Mouse (Mus musculus) forebrain, embryonic 14.5 days (tissue): ENCODE data around the gene Yipf1. TPM values are rescaled to one million over a fixed set of nuclear protein-coding genes. Genes with fewer than 3 reads are reported as not detected.

Experiments used
- ATAC-seq: fragments of 200-750 bp; cut with Nextera tagmentation; 2 replicates; pipeline ENCODE4 v1.8.0; 2017; ENCODE audit warnings: mild to moderate bottlenecking, moderate library complexity
- DNase-seq: peaks from one replicate; pipeline ENCODE4 v3.0.0-alpha.2; 2015; ENCODE audit warnings: low spot score
- H3K27ac ChIP-seq: fragments of 300-500 bp; sonication (generic); 2 replicates; pipeline ENCODE4 v1.5.1; 2014; ENCODE audit warnings: low read depth, mild to moderate bottlenecking, control low read depth, low read length, moderate library complexity
- H3K27me3 ChIP-seq: fragments of 300-500 bp; sonication (generic); replicated peaks from 2 replicates; pipeline ENCODE4 v1.6.1; 2014; ENCODE audit warnings: low read length, control low read depth, mixed read lengths; ENCODE audit not compliant: control insufficient read depth, insufficient read depth
- H3K36me3 ChIP-seq: fragments of 300-500 bp; sonication (generic); 2 replicates; pipeline ENCODE4 v1.6.1; 2014; ENCODE audit warnings: low read length, control low read depth; ENCODE audit not compliant: control insufficient read depth, insufficient read depth
- H3K4me1 ChIP-seq: fragments of 300-500 bp; sonication (generic); 2 replicates; pipeline ENCODE4 v1.6.1; 2014; ENCODE audit warnings: antibody characterized with exemption, low read length, control low read depth; ENCODE audit not compliant: control insufficient read depth, insufficient read depth
- H3K4me2 ChIP-seq: fragments of 300-500 bp; sonication (generic); 2 replicates; pipeline ENCODE4 v1.6.1; 2014; ENCODE audit warnings: mild to moderate bottlenecking, control low read depth, low read length
- H3K4me3 ChIP-seq: fragments of 300-500 bp; sonication (generic); 2 replicates; pipeline ENCODE4 v1.5.1; 2014; ENCODE audit warnings: low read depth, low read length, control low read depth
- H3K9ac ChIP-seq: fragments of 300-500 bp; sonication (generic); 2 replicates; pipeline ENCODE4 v1.6.1; 2014; ENCODE audit warnings: mild to moderate bottlenecking, low read length, control low read depth, moderate library complexity
- H3K9me3 ChIP-seq: fragments of 300-500 bp; sonication (generic); replicated peaks from 2 replicates; pipeline ENCODE4 v1.6.1; 2016; ENCODE audit warnings: low read length, control low read depth, mixed read lengths; ENCODE audit not compliant: control insufficient read depth
- WGBS: fragments of 180-500 bp; shearing (Covaris S2); extraction: QIAGEN DNeasy Blood & Tissue Kit; methylation state at CpG from one replicate; pipeline ENCODE4 v1.1.7; 2014; 5-methylcytosine and 5-hydroxymethylcytosine counted together
- polyA plus RNA-seq: library from polyadenylated mRNA; unstranded; fragments of >200 nt; fragmentation: Nextera tagmentation; extraction: Ambion mirVana; gene quantifications from 2 replicates; pipeline ENCODE4 v1.2.1, GENCODE M21; 2014

Gene Yipf1
- polyA plus RNA-seq, 1 experiment from 2014 or later = 66.4 TPM

- Histone ChIP-seq H3K4me2 (no peak overlapping the region), H3K27me3 (no peaks in the 10 kb centered on the region), H3K36me3 (no peaks in the 10 kb centered on the region), H3K9ac (no peak overlapping the region), H3K4me1 (no peaks in the 10 kb centered on the region), H3K9me3 (no peaks in the 10 kb centered on the region), H3K27ac (no peak overlapping the region), H3K4me3 (no peak overlapping the region)
- 89% methylated on average over 7 of the region's 7 CpGs for WGBS
- peak; percentile 51 for DNase-seq
- ATAC-seq = no peak
Measured at GRCm38 (mm10) chr4:107291611-107292272, 22.4 kb upstream of the Yipf1 start.

- Histone ChIP-seq H3K9ac (no peak overlapping the region), H3K4me2 (no peak overlapping the region), H3K9me3 (no peaks in the 10 kb centered on the region), H3K4me3 (no peak overlapping the region), H3K27me3 (no peaks in the 10 kb centered on the region), H3K4me1 (no peaks in the 10 kb centered on the region), H3K36me3 (no peaks in the 10 kb centered on the region), H3K27ac (no peak overlapping the region)
- 66% methylated on average over 4 of the region's 4 CpGs for WGBS
- ATAC-seq (no peak), DNase-seq (no peak)
Measured at GRCm38 (mm10) chr4:107292273-107292662, 21.9 kb upstream of the Yipf1 start.

- Histone ChIP-seq H3K27ac (no peak overlapping the region), H3K9me3 (no peaks in the 10 kb centered on the region), H3K4me3 (no peak overlapping the region), H3K4me1 (no peaks in the 10 kb centered on the region), H3K27me3 (no peaks in the 10 kb centered on the region), H3K36me3 (no peaks in the 10 kb centered on the region), H3K9ac (no peak overlapping the region), H3K4me2 (no peak overlapping the region)
- ATAC-seq (no peak), DNase-seq (no peak)
- WGBS = 83% methylated on average over 8 of the region's 8 CpGs
Measured at GRCm38 (mm10) chr4:107298071-107298606, 16.0 kb upstream of the Yipf1 start.

GRCm38 (mm10) chr4:107299779-107300340 lies 14.3 kb upstream of the Yipf1 start:
- H3K4me1 ChIP-seq = no peaks in the 10 kb centered on the region
- DNase-seq (no peak), ATAC-seq (no peak)
- H3K27me3 ChIP-seq = no peaks in the 10 kb centered on the region
- no peak overlapping the region for H3K4me3 ChIP-seq
- H3K9me3 ChIP-seq = no peaks in the 10 kb centered on the region
- no peak overlapping the region for H3K9ac ChIP-seq
- H3K27ac ChIP-seq = no peak overlapping the region
- H3K36me3 ChIP-seq = no peaks in the 10 kb centered on the region
- WGBS = 88% methylated on average over 7 of the region's 7 CpGs
- H3K4me2 ChIP-seq = no peak overlapping the region

DNA sequence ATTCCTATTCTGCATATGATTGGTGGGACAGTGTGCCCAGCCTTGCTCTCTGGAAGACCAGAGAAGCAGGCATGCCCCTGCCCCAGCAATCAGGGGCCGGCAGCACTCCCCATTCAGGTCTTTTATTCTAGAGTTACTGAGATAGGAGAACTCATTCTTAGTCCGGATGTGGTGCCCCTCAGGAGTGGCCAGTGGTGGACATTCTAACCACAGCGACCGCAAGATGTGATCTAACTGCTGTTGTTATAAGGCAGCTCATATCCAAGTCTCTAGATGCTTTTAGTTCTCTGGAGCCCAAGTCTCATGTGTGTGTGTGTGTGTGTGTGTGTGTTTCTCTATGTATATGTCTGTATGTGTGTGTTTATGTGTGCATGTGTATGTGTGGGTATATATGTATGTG lies 13.8 kb upstream of the Yipf1 start:
- no peak for ATAC-seq

DNA sequence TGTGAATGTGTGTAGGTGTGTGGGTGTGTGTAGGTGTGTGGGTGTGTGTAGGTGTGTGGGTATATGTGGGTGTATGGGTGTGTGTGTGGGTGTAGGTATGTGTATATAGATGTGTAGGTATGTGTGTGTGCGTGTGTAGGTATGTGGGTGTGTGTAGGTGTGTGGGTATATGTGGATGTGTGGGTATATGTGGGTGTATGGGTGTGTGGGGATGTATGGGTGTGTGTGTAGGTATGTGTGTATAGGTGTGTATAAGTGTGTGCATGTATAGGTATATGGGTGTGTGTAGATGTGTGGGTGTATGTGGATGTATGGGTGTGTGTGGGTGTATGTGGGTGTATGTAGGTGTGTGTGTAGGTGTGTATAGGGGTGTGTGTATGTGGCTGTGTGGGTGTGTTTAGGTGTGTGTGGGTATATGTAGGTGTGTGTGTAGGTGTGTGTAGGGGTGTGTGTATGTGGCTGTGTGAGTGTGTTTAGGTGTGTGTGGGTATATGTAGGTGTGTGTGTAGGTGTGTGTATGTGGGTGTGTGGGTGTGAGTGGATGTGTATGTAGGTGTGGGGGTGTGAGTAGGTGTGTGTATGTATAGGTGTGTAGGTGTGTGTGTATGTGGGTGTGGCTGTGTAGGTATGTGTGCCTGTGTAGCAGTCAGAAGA lies 13.1 kb upstream of the Yipf1 start:
- Histone ChIP-seq H3K27ac (no peak overlapping the region), H3K4me2 (no peak overlapping the region), H3K36me3 (no peaks in the 10 kb centered on the region), H3K4me1 (no peaks in the 10 kb centered on the region), H3K4me3 (no peak overlapping the region), H3K27me3 (no peaks in the 10 kb centered on the region), H3K9ac (no peak overlapping the region), H3K9me3 (no peaks in the 10 kb centered on the region)
- ATAC-seq (no peak), DNase-seq (no peak)
- WGBS = 100% methylated on average over 1 of the region's 1 CpGs

More for the DNA sequence above, 13.8 kb upstream of the Yipf1 start:
- no peaks in the 10 kb centered on the region for H3K36me3 ChIP-seq
- H3K9me3 ChIP-seq = no peaks in the 10 kb centered on the region
- no peak for DNase-seq
- no peaks in the 10 kb centered on the region for H3K27me3 ChIP-seq
- no peak overlapping the region for H3K27ac ChIP-seq
- no peak overlapping the region for H3K9ac ChIP-seq
- H3K4me1 ChIP-seq = no peaks in the 10 kb centered on the region
- no peak overlapping the region for H3K4me3 ChIP-seq
- 77% methylated on average over 4 of the region's 4 CpGs for WGBS
- no peak overlapping the region for H3K4me2 ChIP-seq

- 90% methylated on average over 9 of the region's 9 CpGs for WGBS
Measured at GRCm38 (mm10) chr4:107302221-107302620, 11.9 kb upstream of the Yipf1 start.

GRCm38 (mm10) chr4:107302832-107303231 lies 11.3 kb upstream of the Yipf1 start:
- Histone ChIP-seq H3K4me2 (no peak overlapping the region), H3K27ac (no peak overlapping the region), H3K9ac (no peak overlapping the region), H3K36me3 (no peaks in the 10 kb centered on the region), H3K4me3 (no peak overlapping the region), H3K27me3 (no peaks in the 10 kb centered on the region), H3K9me3 (no peaks in the 10 kb centered on the region), H3K4me1 (no peaks in the 10 kb centered on the region)
- ATAC-seq (no peak), DNase-seq (no peak)
- 86% methylated on average over 4 of the region's 4 CpGs for WGBS

More at GRCm38 (mm10) chr4:107302221-107302620, 11.9 kb upstream of the Yipf1 start:
- no peaks in the 10 kb centered on the region for H3K9me3 ChIP-seq
- H3K4me3 ChIP-seq = no peak overlapping the region
- no peaks in the 10 kb centered on the region for H3K4me1 ChIP-seq
- no peaks in the 10 kb centered on the region for H3K27me3 ChIP-seq
- no peak overlapping the region for H3K27ac ChIP-seq
- no peak overlapping the region for H3K4me2 ChIP-seq
- DNase-seq (no peak), ATAC-seq (no peak)
- H3K9ac ChIP-seq = no peak overlapping the region
- H3K36me3 ChIP-seq = no peaks in the 10 kb centered on the region

- no peaks in the 10 kb centered on the region for H3K4me1 ChIP-seq
- H3K4me2 ChIP-seq = no peak overlapping the region
- no peaks in the 10 kb centered on the region for H3K27me3 ChIP-seq
- H3K36me3 ChIP-seq = no peaks in the 10 kb centered on the region
- no peak for DNase-seq
- no peak overlapping the region for H3K4me3 ChIP-seq
- no peaks in the 10 kb centered on the region for H3K9me3 ChIP-seq
- no peak overlapping the region for H3K27ac ChIP-seq
- WGBS = 59% methylated on average over 3 of the region's 3 CpGs
- H3K9ac ChIP-seq = no peak overlapping the region
- no peak for ATAC-seq
Measured at GRCm38 (mm10) chr4:107303531-107303930, 10.6 kb upstream of the Yipf1 start.
